Mouse (Mus musculus) lung, embryonic 14.5 days (tissue): ENCODE measurements around the gene 2310061I04Rik. TPM values are rescaled to one million over a fixed set of nuclear protein-coding genes. Genes with fewer than 3 reads are reported as not detected.

ENCODE experiments used
- ATAC-seq: fragments of 200-750 bp; cut with Nextera tagmentation; 2 replicates; pipeline ENCODE4 v1.8.0; 2017; ENCODE audit warnings: mild to moderate bottlenecking, moderate TSS enrichment, moderate library complexity; ENCODE audit not compliant: insufficient read depth
- DNase-seq: peaks from one replicate; pipeline ENCODE4 v3.0.0-alpha.2; 2015
- H3K27ac ChIP-seq: fragments of 300-500 bp; sonication (generic); 2 replicates; pipeline ENCODE4 v1.5.1; 2014; ENCODE audit warnings: low read depth, mild to moderate bottlenecking, moderate library complexity
- H3K27me3 ChIP-seq: fragments of 300-500 bp; sonication (generic); 2 replicates; pipeline ENCODE4 v1.6.1; 2014; ENCODE audit warnings: low read length, control low read depth; ENCODE audit not compliant: insufficient read depth
- H3K36me3 ChIP-seq: fragments of 300-500 bp; sonication (generic); 2 replicates; pipeline ENCODE4 v1.6.1; 2014; ENCODE audit warnings: control low read depth; ENCODE audit not compliant: insufficient read depth
- H3K4me1 ChIP-seq: fragments of 300-500 bp; sonication (generic); 2 replicates; pipeline ENCODE4 v1.6.1; 2014; ENCODE audit warnings: antibody characterized with exemption, control low read depth; ENCODE audit not compliant: insufficient read depth
- H3K4me2 ChIP-seq: fragments of 300-500 bp; sonication (generic); 2 replicates; pipeline ENCODE4 v1.6.1; 2014; ENCODE audit warnings: mild to moderate bottlenecking
- H3K4me3 ChIP-seq: fragments of 300-500 bp; sonication (generic); 2 replicates; pipeline ENCODE4 v1.5.1; 2014; ENCODE audit warnings: low read depth, low read length
- H3K9ac ChIP-seq: fragments of 300-500 bp; sonication (generic); 2 replicates; pipeline ENCODE4 v1.6.1; 2014
- H3K9me3 ChIP-seq: fragments of 300-500 bp; sonication (generic); 2 replicates; pipeline ENCODE4 v1.6.1; 2016; ENCODE audit warnings: low read depth, low read length, control low read depth
- CTCF ChIP-seq: IDR thresholded peaks from 2 replicates; pipeline ENCODE4 v1.5.1; 2016; ENCODE audit warnings: antibody characterized with exemption, low read depth
- WGBS: fragments of 180-500 bp; shearing (Covaris S2); extraction: QIAGEN DNeasy Blood & Tissue Kit; methylation state at CpG from one replicate; pipeline ENCODE4 v1.1.7; 2014; 5-methylcytosine and 5-hydroxymethylcytosine counted together
- polyA plus RNA-seq: library from polyadenylated mRNA; unstranded; fragments of >200 nt; fragmentation: Nextera tagmentation; extraction: Ambion mirVana; gene quantifications from 2 replicates; pipeline ENCODE4 v1.2.1, GENCODE M21; 2014

2310061I04Rik gene
- polyA plus RNA-seq, 1 experiment from 2014 or later: 25.4 TPM

DNA sequence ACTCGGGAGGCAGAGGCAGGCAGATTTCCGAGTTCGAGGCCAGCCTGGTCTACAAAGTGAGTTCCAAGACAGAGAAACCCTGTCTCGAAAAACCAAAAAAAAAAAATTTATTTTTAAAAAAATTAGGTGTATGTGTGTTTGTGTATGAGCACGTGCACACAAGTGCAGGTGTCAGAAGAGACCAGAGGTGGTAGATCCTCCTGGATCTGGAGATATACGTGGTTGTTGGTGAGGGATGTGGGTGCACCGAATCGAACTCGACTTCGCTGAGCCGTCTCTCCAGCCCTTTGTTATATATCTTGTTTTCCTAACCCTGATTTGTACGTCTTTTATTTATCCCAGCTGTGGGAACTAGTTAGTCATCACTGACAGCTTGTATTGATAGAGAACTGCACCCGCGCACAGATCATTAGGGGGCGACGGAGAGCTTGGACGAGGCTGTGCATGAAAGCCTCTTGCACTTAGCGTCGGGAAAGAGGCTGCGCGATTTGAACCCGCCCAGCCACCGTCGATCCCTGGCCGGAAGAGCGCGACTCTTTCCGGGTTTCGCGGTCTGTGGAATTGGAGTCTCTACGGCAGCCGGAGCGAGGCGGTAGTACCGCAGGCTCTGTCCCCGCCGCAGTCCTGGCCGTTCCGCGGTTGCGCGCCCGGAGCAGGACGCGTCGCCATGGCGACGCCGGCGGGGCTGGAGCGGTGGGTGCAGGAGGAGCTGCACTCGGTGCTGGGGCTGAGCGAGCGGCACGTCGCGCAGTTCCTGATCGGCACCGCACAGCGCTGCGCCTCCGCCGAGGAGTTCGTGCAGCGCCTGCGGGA lies 17.8 kb downstream of the 2310061I04Rik start, which contains the start of gene Dhx16:
Gene Dhx16, plus strand, starts transcription at position 575 of the 813 bp plus-strand sequence.
- TF ChIP-seq CTCF: peak; percentile 85
- Histone ChIP-seq H3K4me2 (peak within 1 kb of the TSS; percentile 73), H3K9me3 (no peaks in the 10 kb centered on the region), H3K27ac (peak within 1 kb of the TSS; percentile 52), H3K27me3 (no peaks in the 10 kb centered on the region), H3K36me3 (peaks cover 54% of the 10 kb centered on the region), H3K4me3 (peak within 1 kb of the TSS; percentile 93), H3K9ac (peak within 1 kb of the TSS; percentile 83), H3K4me1 (0 out of 2 replicates have a peak, but pooled peaks cover 5% of the 10 kb centered on the region)
- 6% methylated on average over 66 of the region's 66 CpGs for WGBS
- DNase-seq (peak; percentile 98), ATAC-seq (peak; percentile 91)

DNA sequence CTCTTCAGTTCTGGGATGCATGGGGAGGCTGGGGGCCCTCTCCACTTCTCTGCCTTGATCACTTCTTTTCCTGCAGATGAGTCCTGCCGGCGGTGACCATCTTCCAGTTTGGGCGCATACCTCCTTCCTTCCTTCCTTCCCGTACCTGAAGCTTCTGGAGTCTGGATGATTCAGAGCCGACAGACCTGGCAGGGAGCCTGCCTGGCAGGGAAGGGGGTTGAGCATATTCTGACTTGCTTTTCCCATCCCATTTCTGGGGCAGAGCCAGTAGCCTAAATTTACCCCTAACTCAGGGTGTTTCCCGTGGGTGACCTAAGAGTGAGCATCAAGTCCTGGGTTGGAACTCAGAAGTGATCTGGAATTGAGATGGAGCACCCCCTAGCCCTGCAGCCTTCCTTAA lies 22.5 kb downstream of the 2310061I04Rik start:
- H3K4me3 ChIP-seq: no peak overlapping the region
- no peak overlapping the region for H3K4me2 ChIP-seq
- H3K4me1 ChIP-seq: peaks cover 5% of the 10 kb centered on the region; the same call in 1 of the 2 replicates
- no peak overlapping the region for H3K9ac ChIP-seq
- H3K36me3 ChIP-seq: peaks cover 46% of the 10 kb centered on the region
- TF ChIP-seq CTCF: no peak
- H3K9me3 ChIP-seq: no peaks in the 10 kb centered on the region
- WGBS: 86% methylated on average over 6 of the region's 6 CpGs
- no peaks in the 10 kb centered on the region for H3K27me3 ChIP-seq
- ATAC-seq: no peak
- no peak for DNase-seq
- H3K27ac ChIP-seq: no peak overlapping the region

DNA sequence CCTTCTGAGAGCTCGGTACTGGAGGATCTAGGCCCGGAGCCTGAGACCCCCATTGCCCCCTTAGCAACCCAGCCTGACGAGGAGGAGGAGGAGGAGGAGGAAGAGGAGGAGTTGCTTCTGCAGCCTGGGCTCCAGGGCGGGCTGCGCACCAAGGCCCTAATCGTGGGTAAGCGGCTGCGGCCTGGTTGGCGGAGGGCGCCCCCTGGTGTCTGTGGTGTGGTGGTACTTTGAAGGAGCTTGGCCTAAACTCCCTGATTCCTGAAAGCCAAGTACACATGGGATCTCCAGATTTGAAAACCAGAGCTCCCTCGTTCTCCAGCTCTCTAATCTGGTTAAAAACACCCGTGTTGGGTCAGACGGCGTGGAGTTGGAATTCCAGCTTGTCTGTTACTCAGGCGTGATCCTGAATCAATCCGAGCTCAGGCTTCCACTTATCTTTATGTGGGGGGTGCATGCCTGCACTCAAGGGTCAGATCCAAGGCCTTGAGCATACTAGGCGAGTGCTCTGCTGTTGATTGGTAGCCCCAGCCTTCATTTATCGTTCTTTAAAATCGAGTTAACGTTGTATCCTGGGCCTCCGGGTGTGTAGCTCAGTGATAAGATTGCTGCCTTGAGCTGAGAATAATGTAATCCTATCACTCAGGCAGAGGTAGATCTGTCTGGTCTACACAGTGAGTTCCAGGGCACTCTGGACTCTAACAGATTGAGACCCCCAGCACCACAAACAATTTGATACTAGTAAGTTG lies 23.3 kb downstream of the 2310061I04Rik start:
- H3K36me3 ChIP-seq: peaks cover 46% of the 10 kb centered on the region
- peaks cover 7% of the 10 kb centered on the region; the same call in 1 of the 2 replicates for H3K4me1 ChIP-seq
- no peak overlapping the region for H3K9ac ChIP-seq
- peak overlapping the region; percentile 46 for H3K4me2 ChIP-seq
- 28% methylated on average over 21 of the region's 21 CpGs for WGBS
- no peak overlapping the region for H3K4me3 ChIP-seq
- peak; percentile 15; the same call in 1 of the 2 replicates for ATAC-seq
- 0 out of 2 replicates have a peak overlapping the region, but pooled peaks have one; percentile 13 for H3K27ac ChIP-seq
- H3K9me3 ChIP-seq: no peaks in the 10 kb centered on the region
- H3K27me3 ChIP-seq: no peaks in the 10 kb centered on the region
- peak; percentile 91 for DNase-seq
- peak; percentile 95 for TF ChIP-seq CTCF

DNA sequence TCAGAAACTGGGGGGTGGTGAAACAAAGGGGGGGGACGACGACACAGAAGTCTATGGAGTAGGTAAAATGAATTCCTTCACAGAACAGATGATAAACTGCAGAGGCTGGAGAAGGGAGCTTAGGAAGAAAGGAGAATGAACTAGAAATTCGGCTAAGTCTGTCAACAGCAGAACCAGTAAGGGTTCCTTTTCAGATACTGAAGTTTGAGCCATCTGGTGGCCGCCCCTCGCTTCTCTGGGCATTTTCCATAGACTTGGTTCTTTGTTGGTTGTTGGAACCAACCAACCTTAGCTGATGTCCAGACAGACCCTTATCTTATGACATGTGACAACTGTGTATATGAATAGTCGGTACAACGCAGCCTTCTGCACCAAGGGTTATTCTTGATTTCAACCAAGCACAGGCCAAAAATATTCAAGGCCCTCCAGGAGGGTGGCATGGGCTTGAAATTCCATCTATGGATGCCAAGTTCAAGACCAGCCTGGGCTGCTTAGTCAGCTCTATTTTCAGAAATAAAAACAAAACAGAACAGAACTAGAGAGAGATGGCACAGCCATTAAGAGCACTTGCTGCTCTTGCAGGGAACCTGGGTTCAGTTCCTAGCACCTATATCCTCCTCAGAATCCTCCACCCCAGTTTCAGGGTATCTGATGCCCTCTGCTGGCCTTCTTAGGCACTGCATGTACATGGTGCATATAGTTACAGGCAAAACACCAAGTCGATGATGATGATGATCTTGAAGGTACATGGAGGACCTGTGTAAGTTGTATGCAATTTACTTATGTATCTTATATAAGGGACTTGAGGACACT lies 26.1 kb downstream of the 2310061I04Rik start:
- Histone ChIP-seq H3K27me3 (no peaks in the 10 kb centered on the region), H3K9ac (0 out of 2 replicates have a peak overlapping the region, but pooled peaks have one; percentile 80), H3K9me3 (no peaks in the 10 kb centered on the region), H3K4me1 (peaks cover 12% of the 10 kb centered on the region), H3K4me2 (peak overlapping the region; percentile 98), H3K36me3 (peaks cover 36% of the 10 kb centered on the region), H3K27ac (peak overlapping the region; percentile 74; the same call in 1 of the 2 replicates), H3K4me3 (peak overlapping the region; percentile 68)
- ATAC-seq: no peak
- DNase-seq: peak; percentile 61
- peak; percentile 64 for TF ChIP-seq CTCF
- 62% methylated on average over 8 of the region's 8 CpGs for WGBS

DNA sequence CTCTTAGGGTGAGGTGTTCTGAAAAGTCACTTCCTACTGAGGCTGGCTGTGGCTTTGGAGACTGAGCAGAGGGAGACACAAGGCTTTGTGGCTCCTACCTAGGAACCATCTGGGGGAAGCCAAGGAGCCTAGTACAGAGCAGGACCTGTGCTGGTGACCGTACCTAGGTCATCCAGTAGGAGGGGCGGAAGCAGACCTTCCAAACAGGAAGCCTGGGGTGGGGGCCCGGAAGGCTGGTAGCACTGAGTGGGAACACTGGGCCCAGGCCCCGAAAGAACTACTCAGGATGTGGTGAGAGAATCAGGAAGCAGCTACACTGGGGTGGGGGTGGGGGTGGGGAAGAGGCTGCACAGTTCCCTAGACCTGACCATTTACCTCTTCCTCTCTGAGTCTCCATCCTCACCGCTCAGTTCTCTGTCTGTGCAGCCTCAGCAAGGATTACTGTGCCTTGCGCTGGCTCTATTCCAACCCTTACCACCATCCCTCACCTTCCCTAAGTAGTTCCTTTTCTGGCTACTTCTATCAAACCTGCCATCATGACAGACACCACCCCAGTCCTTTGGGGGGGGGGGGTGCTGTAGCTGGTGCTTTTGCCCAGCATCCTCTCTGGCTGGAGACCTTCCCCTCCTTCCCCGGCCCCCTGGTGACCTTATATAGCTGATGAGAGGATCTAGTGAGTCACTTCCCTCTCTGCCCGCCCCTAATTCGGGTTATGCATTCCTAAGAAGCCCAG lies 26.9 kb downstream of the 2310061I04Rik start:
- H3K9ac ChIP-seq: peak overlapping the region; percentile 80
- ATAC-seq (peak; percentile 29; the same call in 1 of the 2 replicates), DNase-seq (peak; percentile 72)
- H3K4me2 ChIP-seq: peak overlapping the region; percentile 98
- no peaks in the 10 kb centered on the region for H3K9me3 ChIP-seq
- 34% methylated on average over 9 of the region's 9 CpGs for WGBS
- peaks cover 31% of the 10 kb centered on the region for H3K36me3 ChIP-seq
- no peak for TF ChIP-seq CTCF
- peak overlapping the region; percentile 98 for H3K27ac ChIP-seq
- H3K27me3 ChIP-seq: no peaks in the 10 kb centered on the region
- peak overlapping the region; percentile 68 for H3K4me3 ChIP-seq
- H3K4me1 ChIP-seq: peaks cover 12% of the 10 kb centered on the region
